Mouse (Mus musculus): ENCODE measurements around the gene Ank3. TPM values are rescaled to one million over a fixed set of nuclear protein-coding genes. Genes with fewer than 3 reads are reported as not detected.

Ank3 gene
- polyA plus RNA-seq, 1 experiment from 2014 or later, result 136 TPM

DNA sequence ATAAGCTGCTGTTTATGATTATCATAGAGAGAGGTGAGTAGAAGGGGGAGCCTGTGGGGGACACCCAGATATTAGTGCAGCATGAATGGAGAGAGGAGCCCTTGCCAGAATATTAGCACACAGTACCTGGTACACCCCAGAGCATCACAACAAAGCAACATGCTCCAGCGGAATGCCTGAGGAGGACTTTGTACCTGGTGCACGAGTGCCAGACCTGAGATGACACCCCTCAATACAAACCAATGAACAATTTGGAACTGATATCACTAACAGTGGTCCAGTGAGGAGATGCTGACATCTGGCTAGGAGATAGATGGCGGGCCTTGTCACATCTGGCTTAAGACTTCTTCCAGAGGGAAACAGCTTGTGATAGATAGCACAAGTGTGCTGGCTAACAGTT is 150.2 kb downstream of the Ank3 start:
- 92% methylated on average over 3 of the region's 3 CpGs for WGBS

DNA sequence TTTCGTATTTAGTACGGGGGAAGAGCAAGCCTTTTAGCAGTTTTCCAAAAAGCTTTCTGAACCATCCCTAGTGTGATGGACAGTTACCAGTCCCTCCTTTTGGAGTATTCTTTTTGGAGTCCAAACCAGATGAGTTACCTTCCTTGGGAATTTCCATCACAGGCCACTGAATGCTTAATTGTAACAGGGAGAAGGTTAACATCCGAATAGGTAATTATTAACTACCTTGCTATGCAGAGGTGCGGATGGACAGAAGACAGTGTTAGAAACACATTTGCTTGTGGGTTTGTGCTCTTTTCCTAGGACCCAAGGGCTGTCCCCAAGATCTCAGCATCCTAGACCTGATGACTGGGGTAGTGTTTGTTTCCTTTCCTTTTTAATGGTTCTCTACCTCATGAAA is 150.6 kb downstream of the Ank3 start:
- Histone ChIP-seq H3K4me2 (replicated peaks) (no peak overlapping the region), H3K9ac (no peak overlapping the region), H3K27me3 (ENCODE audit: control insufficient read depth, insufficient read depth, low read length) (no peaks in the 10 kb centered on the region), H3K27ac (no peak overlapping the region), H3K9me3 (ENCODE audit: control insufficient read depth, low read length) (no peaks in the 10 kb centered on the region), H3K36me3 (replicated peaks; ENCODE audit: control insufficient read depth, insufficient read depth) (0 out of 2 replicates have a peak, but pooled peaks cover 2% of the 10 kb centered on the region), H3K4me1 (replicated peaks; ENCODE audit: control insufficient read depth, insufficient read depth, low read length) (0 out of 2 replicates have a peak, but pooled peaks cover 3% of the 10 kb centered on the region), H3K4me3 (replicated peaks; ENCODE audit: low read length) (no peak overlapping the region)
- no peak for ATAC-seq (ENCODE audit: low FRiP score)
- 91% methylated on average over 4 of the region's 4 CpGs for WGBS
- DNase-seq (ENCODE audit: low spot score), result no peak

More for the DNA sequence above, 150.2 kb downstream of the Ank3 start:
- Histone ChIP-seq H3K4me2 (replicated peaks) (no peak overlapping the region), H3K27ac (no peak overlapping the region), H3K9me3 (ENCODE audit: control insufficient read depth, low read length) (no peaks in the 10 kb centered on the region), H3K9ac (no peak overlapping the region), H3K36me3 (replicated peaks; ENCODE audit: control insufficient read depth, insufficient read depth) (no peaks in the 10 kb centered on the region), H3K4me1 (replicated peaks; ENCODE audit: control insufficient read depth, insufficient read depth, low read length) (no peaks in the 10 kb centered on the region), H3K4me3 (replicated peaks; ENCODE audit: low read length) (no peak overlapping the region), H3K27me3 (ENCODE audit: control insufficient read depth, insufficient read depth, low read length) (no peaks in the 10 kb centered on the region)
- no peak for DNase-seq (ENCODE audit: low spot score)
- no peak for ATAC-seq (ENCODE audit: low FRiP score)

- Histone ChIP-seq H3K9me3 (ENCODE audit: control insufficient read depth, low read length) (no peaks in the 10 kb centered on the region), H3K27me3 (ENCODE audit: control insufficient read depth, insufficient read depth, low read length) (no peaks in the 10 kb centered on the region), H3K9ac (no peak overlapping the region), H3K36me3 (replicated peaks; ENCODE audit: control insufficient read depth, insufficient read depth) (0 out of 2 replicates have a peak, but pooled peaks cover 2% of the 10 kb centered on the region), H3K27ac (no peak overlapping the region), H3K4me3 (replicated peaks; ENCODE audit: low read length) (no peak overlapping the region), H3K4me1 (replicated peaks; ENCODE audit: control insufficient read depth, insufficient read depth, low read length) (0 out of 2 replicates have a peak, but pooled peaks cover 3% of the 10 kb centered on the region), H3K4me2 (replicated peaks) (no peak overlapping the region)
- DNase-seq (ENCODE audit: low spot score) (no peak), ATAC-seq (ENCODE audit: low FRiP score) (no peak)
- 81% methylated on average over 4 of the region's 4 CpGs for WGBS
Measured at GRCm38 (mm10) chr10:69550824-69551223, 152.3 kb downstream of the Ank3 start.

GRCm38 (mm10) chr10:69553091-69553490 is 154.5 kb downstream of the Ank3 start:
- no peak overlapping the region for H3K4me2 ChIP-seq (replicated peaks)
- H3K4me1 ChIP-seq (replicated peaks; ENCODE audit: control insufficient read depth, insufficient read depth, low read length), result peaks cover 3% of the 10 kb centered on the region; the same call in 1 of the 2 replicates
- no peak for DNase-seq (ENCODE audit: low spot score)
- H3K36me3 ChIP-seq (replicated peaks; ENCODE audit: control insufficient read depth, insufficient read depth), result 0 out of 2 replicates have a peak, but pooled peaks cover 2% of the 10 kb centered on the region
- H3K4me3 ChIP-seq (replicated peaks; ENCODE audit: low read length), result no peak overlapping the region
- H3K27me3 ChIP-seq (ENCODE audit: control insufficient read depth, insufficient read depth, low read length), result no peaks in the 10 kb centered on the region
- H3K27ac ChIP-seq, result no peak overlapping the region
- 69% methylated on average over 1 of the region's 1 CpGs for WGBS
- H3K9ac ChIP-seq, result no peak overlapping the region
- no peaks in the 10 kb centered on the region for H3K9me3 ChIP-seq (ENCODE audit: control insufficient read depth, low read length)
- no peak for ATAC-seq (ENCODE audit: low FRiP score)

- ATAC-seq (ENCODE audit: low FRiP score), result no peak
- DNase-seq (ENCODE audit: low spot score), result no peak
- no peak overlapping the region for H3K4me2 ChIP-seq (replicated peaks)
- H3K36me3 ChIP-seq (replicated peaks; ENCODE audit: control insufficient read depth, insufficient read depth), result 0 out of 2 replicates have a peak, but pooled peaks cover 2% of the 10 kb centered on the region
- H3K27me3 ChIP-seq (ENCODE audit: control insufficient read depth, insufficient read depth, low read length), result no peaks in the 10 kb centered on the region
- no peak overlapping the region for H3K4me3 ChIP-seq (replicated peaks; ENCODE audit: low read length)
- no peak overlapping the region for H3K9ac ChIP-seq
- H3K9me3 ChIP-seq (ENCODE audit: control insufficient read depth, low read length), result no peaks in the 10 kb centered on the region
- H3K4me1 ChIP-seq (replicated peaks; ENCODE audit: control insufficient read depth, insufficient read depth, low read length), result peaks cover 3% of the 10 kb centered on the region; the same call in 1 of the 2 replicates
- no peak overlapping the region for H3K27ac ChIP-seq
- 89% methylated on average over 4 of the region's 4 CpGs for WGBS
Measured at GRCm38 (mm10) chr10:69555592-69555991, 157.0 kb downstream of the Ank3 start.

GRCm38 (mm10) chr10:69556278-69556677 is 157.7 kb downstream of the Ank3 start:
- ATAC-seq (ENCODE audit: low FRiP score) (no peak), DNase-seq (ENCODE audit: low spot score) (no peak)
- H3K9me3 ChIP-seq (ENCODE audit: control insufficient read depth, low read length), result no peaks in the 10 kb centered on the region
- no peak overlapping the region for H3K4me3 ChIP-seq (replicated peaks; ENCODE audit: low read length)
- H3K27me3 ChIP-seq (ENCODE audit: control insufficient read depth, insufficient read depth, low read length), result no peaks in the 10 kb centered on the region
- H3K4me1 ChIP-seq (replicated peaks; ENCODE audit: control insufficient read depth, insufficient read depth, low read length), result peaks cover 3% of the 10 kb centered on the region; the same call in 1 of the 2 replicates
- H3K9ac ChIP-seq, result no peak overlapping the region
- no peak overlapping the region for H3K27ac ChIP-seq
- WGBS, result 21% methylated on average over 13 of the region's 13 CpGs
- H3K36me3 ChIP-seq (replicated peaks; ENCODE audit: control insufficient read depth, insufficient read depth), result 0 out of 2 replicates have a peak, but pooled peaks cover 2% of the 10 kb centered on the region
- H3K4me2 ChIP-seq (replicated peaks), result no peak overlapping the region

DNA sequence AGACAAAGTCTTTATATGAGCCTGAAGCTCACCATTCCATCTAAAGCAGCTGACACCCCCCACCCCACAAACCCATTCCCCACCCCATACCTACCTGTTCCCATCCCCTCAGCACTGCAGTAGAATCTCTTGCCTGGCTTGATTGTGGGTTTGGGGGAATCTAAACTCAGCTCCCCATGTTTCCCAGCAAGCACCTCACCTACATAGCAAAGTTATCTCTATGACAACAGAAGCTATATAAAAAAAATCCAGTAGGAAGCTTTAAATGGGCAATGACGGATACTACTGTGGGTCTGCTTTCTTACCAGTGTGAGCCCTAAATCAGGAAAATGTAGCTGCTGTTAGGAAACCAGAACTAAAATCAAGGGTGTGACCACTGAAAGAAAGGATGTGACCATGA is 161.7 kb downstream of the Ank3 start:
- WGBS, result 69% methylated on average over 1 of the region's 1 CpGs
- ATAC-seq (ENCODE audit: low FRiP score) (no peak), DNase-seq (ENCODE audit: low spot score) (no peak)
- Histone ChIP-seq H3K4me1 (replicated peaks; ENCODE audit: control insufficient read depth, insufficient read depth, low read length) (no peaks in the 10 kb centered on the region; the same call in 1 of the 2 replicates), H3K9me3 (ENCODE audit: control insufficient read depth, low read length) (peaks cover 6% of the 10 kb centered on the region; the same call in 1 of the 2 replicates), H3K4me2 (replicated peaks) (no peak overlapping the region), H3K4me3 (replicated peaks; ENCODE audit: low read length) (no peak overlapping the region), H3K36me3 (replicated peaks; ENCODE audit: control insufficient read depth, insufficient read depth) (no peaks in the 10 kb centered on the region), H3K9ac (no peak overlapping the region), H3K27ac (no peak overlapping the region), H3K27me3 (ENCODE audit: control insufficient read depth, insufficient read depth, low read length) (no peaks in the 10 kb centered on the region)

DNA sequence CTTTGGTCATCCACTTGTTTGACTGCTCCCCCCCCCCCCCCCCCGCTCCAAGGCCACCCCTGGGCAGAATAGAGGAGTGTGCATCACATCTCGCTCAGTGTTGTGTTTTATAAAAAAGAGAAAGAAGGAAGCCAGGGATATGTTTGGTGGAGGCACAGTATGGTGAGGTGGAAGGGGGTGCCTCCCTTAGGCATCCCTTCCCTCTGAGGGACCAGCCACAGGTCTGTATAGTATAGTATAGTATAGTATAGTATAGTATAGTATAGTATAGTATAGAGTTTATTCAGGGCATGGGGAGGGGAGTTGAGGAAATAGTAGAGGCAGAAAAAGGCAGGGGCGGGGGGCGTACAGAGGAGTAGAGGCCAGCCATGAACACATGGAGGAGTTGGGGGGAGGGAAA is 164.4 kb downstream of the Ank3 start:
- 91% methylated on average over 4 of the region's 4 CpGs for WGBS

DNA sequence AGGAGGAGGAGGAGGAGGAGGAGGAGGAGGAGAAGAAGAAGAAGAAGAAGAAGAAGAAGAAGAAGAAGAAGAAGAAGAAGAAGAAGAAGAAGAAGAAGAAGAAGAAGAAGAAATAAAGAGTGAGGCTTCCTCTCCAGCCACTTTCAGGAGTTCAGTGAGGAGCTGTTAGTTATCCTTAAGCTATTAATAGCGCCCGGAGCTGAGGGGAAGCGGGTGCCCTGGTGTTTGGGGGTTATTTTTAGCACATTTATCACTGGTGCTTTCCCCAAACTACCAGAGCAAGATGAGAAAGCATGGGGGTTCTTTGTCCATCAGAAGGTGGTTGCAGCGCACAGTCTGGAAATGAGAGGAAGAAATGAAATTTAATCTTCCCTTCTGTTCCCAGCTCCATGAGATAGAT is 166.5 kb downstream of the Ank3 start:
- H3K4me2 ChIP-seq (replicated peaks), result no peak overlapping the region
- H3K4me3 ChIP-seq (replicated peaks; ENCODE audit: low read length), result no peak overlapping the region
- no peak for DNase-seq (ENCODE audit: low spot score)
- H3K27ac ChIP-seq, result no peak overlapping the region
- WGBS, result 92% methylated on average over 4 of the region's 4 CpGs
- H3K27me3 ChIP-seq (ENCODE audit: control insufficient read depth, insufficient read depth, low read length), result no peaks in the 10 kb centered on the region
- H3K4me1 ChIP-seq (replicated peaks; ENCODE audit: control insufficient read depth, insufficient read depth, low read length), result peaks cover 11% of the 10 kb centered on the region
- H3K9ac ChIP-seq, result no peak overlapping the region
- H3K36me3 ChIP-seq (replicated peaks; ENCODE audit: control insufficient read depth, insufficient read depth), result no peaks in the 10 kb centered on the region
- ATAC-seq (ENCODE audit: low FRiP score), result no peak
- H3K9me3 ChIP-seq (ENCODE audit: control insufficient read depth, low read length), result peaks cover 6% of the 10 kb centered on the region; the same call in 1 of the 2 replicates

More for the DNA sequence above, 164.4 kb downstream of the Ank3 start:
- no peaks in the 10 kb centered on the region for H3K27me3 ChIP-seq (ENCODE audit: control insufficient read depth, insufficient read depth, low read length)
- DNase-seq (ENCODE audit: low spot score) (no peak), ATAC-seq (ENCODE audit: low FRiP score) (peak; percentile 53; the same call in 1 of the 2 replicates)
- H3K9me3 ChIP-seq (ENCODE audit: control insufficient read depth, low read length), result peaks cover 6% of the 10 kb centered on the region; the same call in 1 of the 2 replicates
- no peak overlapping the region for H3K9ac ChIP-seq
- no peak overlapping the region for H3K4me2 ChIP-seq (replicated peaks)
- no peak overlapping the region for H3K4me3 ChIP-seq (replicated peaks; ENCODE audit: low read length)
- no peaks in the 10 kb centered on the region for H3K4me1 ChIP-seq (replicated peaks; ENCODE audit: control insufficient read depth, insufficient read depth, low read length)
- H3K36me3 ChIP-seq (replicated peaks; ENCODE audit: control insufficient read depth, insufficient read depth), result no peaks in the 10 kb centered on the region
- no peak overlapping the region for H3K27ac ChIP-seq

- Histone ChIP-seq H3K4me1 (replicated peaks; ENCODE audit: control insufficient read depth, insufficient read depth, low read length) (peaks cover 49% of the 10 kb centered on the region), H3K27me3 (ENCODE audit: control insufficient read depth, insufficient read depth, low read length) (no peaks in the 10 kb centered on the region), H3K4me3 (replicated peaks; ENCODE audit: low read length) (no peak overlapping the region), H3K9ac (no peak overlapping the region), H3K36me3 (replicated peaks; ENCODE audit: control insufficient read depth, insufficient read depth) (no peaks in the 10 kb centered on the region), H3K4me2 (replicated peaks) (no peak overlapping the region), H3K27ac (no peak overlapping the region), H3K9me3 (ENCODE audit: control insufficient read depth, low read length) (no peaks in the 10 kb centered on the region)
- 84% methylated on average over 5 of the region's 5 CpGs for WGBS
- DNase-seq (ENCODE audit: low spot score) (no peak), ATAC-seq (ENCODE audit: low FRiP score) (no peak)
Measured at GRCm38 (mm10) chr10:69568976-69569375, 170.4 kb downstream of the Ank3 start.
